Mouse (Mus musculus) forebrain, embryonic 11.5 days (tissue): ENCODE results near the gene Accsl. TPM values are rescaled to one million over a fixed set of nuclear protein-coding genes. Genes with fewer than 3 reads are reported as not detected.

ENCODE experiments used
- polyA plus RNA-seq: library from polyadenylated mRNA; unstranded; fragments of >200 nt; fragmentation: Nextera tagmentation; extraction: Ambion mirVana; gene quantifications from 2 replicates; pipeline ENCODE4 v1.2.1, GENCODE M21; 2014

Accsl gene
- polyA plus RNA-seq, 1 experiment from 2014 or later = 0.09 TPM

Other genes starting within 250 kb of the Accsl start
- gene Alx4, start 226.8 kb downstream of the Accsl start, polyA plus RNA-seq = 10.0 and 11.2 TPM in 2 replicates
- 78.3 and 78.6 TPM in 2 replicates for gene Ext2, start 46.6 kb downstream of the Accsl start, polyA plus RNA-seq
- gene Accs, start 19.2 kb downstream of the Accsl start, polyA plus RNA-seq = 7.7 and 11.1 TPM in 2 replicates
- gene Gm13889, start 88.0 kb upstream of the Accsl start, polyA plus RNA-seq = 8.5 and 11.2 TPM in 2 replicates
- gene Gm27027, start 127.2 kb upstream of the Accsl start, polyA plus RNA-seq = not detected in 2 replicates
- 51.4 and 51.9 TPM in 2 replicates for gene Alkbh3, start 141.7 kb upstream of the Accsl start, polyA plus RNA-seq